Mouse (Mus musculus): Measurements from ENCODE around the gene Ttll1. TPM values are rescaled to one million over a fixed set of nuclear protein-coding genes. Genes with fewer than 3 reads are reported as not detected.

Gene Ttll1
- polyA plus RNA-seq, 1 experiment from 2014 or later, result 21.8 TPM

GRCm38 (mm10) chr15:83476593-83477273 lies 34.0 kb downstream of the Ttll1 start:
- no peaks in the 10 kb centered on the region for H3K36me3 ChIP-seq
- H3K9me3 ChIP-seq, result no peaks in the 10 kb centered on the region
- H3K4me2 ChIP-seq, result no peak overlapping the region
- H3K27ac ChIP-seq, result no peak overlapping the region
- no peak overlapping the region for H3K9ac ChIP-seq
- 80% methylated on average over 12 of the region's 12 CpGs for WGBS
- peaks cover 14% of the 10 kb centered on the region for H3K4me1 ChIP-seq
- ATAC-seq (ENCODE audit: insufficient number of reproducible peaks, insufficient read depth, low FRiP score, low TSS enrichment, low read depth), result no peak
- no peak overlapping the region for H3K4me3 ChIP-seq
- no peaks in the 10 kb centered on the region for H3K27me3 ChIP-seq

- Histone ChIP-seq H3K27ac (0 out of 2 replicates have a peak overlapping the region, but pooled peaks have one; percentile 5), H3K27me3 (no peaks in the 10 kb centered on the region), H3K9ac (no peak overlapping the region), H3K9me3 (no peaks in the 10 kb centered on the region), H3K4me2 (no peak overlapping the region), H3K4me1 (peaks cover 18% of the 10 kb centered on the region), H3K36me3 (no peaks in the 10 kb centered on the region), H3K4me3 (no peak overlapping the region)
- no peak for ATAC-seq (ENCODE audit: insufficient number of reproducible peaks, insufficient read depth, low FRiP score, low TSS enrichment, low read depth)
- 27% methylated on average over 5 of the region's 5 CpGs for WGBS
Measured at GRCm38 (mm10) chr15:83474466-83474836, 36.2 kb downstream of the Ttll1 start.

- no peak overlapping the region for H3K4me3 ChIP-seq
- H3K36me3 ChIP-seq, result no peaks in the 10 kb centered on the region
- peak; percentile 74; the same call in 1 of the 2 replicates for ATAC-seq (ENCODE audit: insufficient number of reproducible peaks, insufficient read depth, low FRiP score, low TSS enrichment, low read depth)
- WGBS, result 51% methylated on average over 10 of the region's 10 CpGs
- no peaks in the 10 kb centered on the region for H3K9me3 ChIP-seq
- H3K4me2 ChIP-seq, result no peak overlapping the region
- H3K27ac ChIP-seq, result peak overlapping the region; percentile 28; the same call in 1 of the 2 replicates
- no peaks in the 10 kb centered on the region for H3K27me3 ChIP-seq
- peaks cover 18% of the 10 kb centered on the region for H3K4me1 ChIP-seq
- H3K9ac ChIP-seq, result no peak overlapping the region
Measured at GRCm38 (mm10) chr15:83473832-83474465, 36.7 kb downstream of the Ttll1 start.

GRCm38 (mm10) chr15:83473251-83473650 lies 37.4 kb downstream of the Ttll1 start:
- H3K4me2 ChIP-seq, result no peak overlapping the region
- ATAC-seq (ENCODE audit: insufficient number of reproducible peaks, insufficient read depth, low FRiP score, low TSS enrichment, low read depth), result no peak
- WGBS, result 90% methylated on average over 1 of the region's 1 CpGs
- no peak overlapping the region for H3K27ac ChIP-seq
- no peak overlapping the region for H3K9ac ChIP-seq
- H3K4me3 ChIP-seq, result no peak overlapping the region
- H3K36me3 ChIP-seq, result no peaks in the 10 kb centered on the region
- H3K27me3 ChIP-seq, result no peaks in the 10 kb centered on the region
- no peaks in the 10 kb centered on the region for H3K9me3 ChIP-seq
- peaks cover 18% of the 10 kb centered on the region for H3K4me1 ChIP-seq

- H3K4me2 ChIP-seq, result no peak overlapping the region
- H3K36me3 ChIP-seq, result no peaks in the 10 kb centered on the region
- no peaks in the 10 kb centered on the region for H3K9me3 ChIP-seq
- no peak overlapping the region for H3K9ac ChIP-seq
- peaks cover 18% of the 10 kb centered on the region for H3K4me1 ChIP-seq
- ATAC-seq (ENCODE audit: insufficient number of reproducible peaks, insufficient read depth, low FRiP score, low TSS enrichment, low read depth), result no peak
- H3K27ac ChIP-seq, result no peak overlapping the region
- WGBS, result 56% methylated on average over 7 of the region's 7 CpGs
- H3K27me3 ChIP-seq, result no peaks in the 10 kb centered on the region
- H3K4me3 ChIP-seq, result no peak overlapping the region
Measured at GRCm38 (mm10) chr15:83471476-83471875, 39.2 kb downstream of the Ttll1 start.

GRCm38 (mm10) chr15:83470443-83470842 lies 40.2 kb downstream of the Ttll1 start:
- 80% methylated on average over 8 of the region's 8 CpGs for WGBS
- Histone ChIP-seq H3K4me3 (no peak overlapping the region), H3K27ac (no peak overlapping the region), H3K4me1 (peaks cover 18% of the 10 kb centered on the region), H3K4me2 (no peak overlapping the region), H3K9ac (no peak overlapping the region), H3K36me3 (no peaks in the 10 kb centered on the region), H3K9me3 (no peaks in the 10 kb centered on the region), H3K27me3 (no peaks in the 10 kb centered on the region)
- ATAC-seq (ENCODE audit: insufficient number of reproducible peaks, insufficient read depth, low FRiP score, low TSS enrichment, low read depth), result no peak

GRCm38 (mm10) chr15:83469279-83469821 lies 41.3 kb downstream of the Ttll1 start:
- no peaks in the 10 kb centered on the region for H3K9me3 ChIP-seq
- H3K27me3 ChIP-seq, result no peaks in the 10 kb centered on the region
- no peak overlapping the region for H3K27ac ChIP-seq
- no peak for ATAC-seq (ENCODE audit: insufficient number of reproducible peaks, insufficient read depth, low FRiP score, low TSS enrichment, low read depth)
- no peak overlapping the region for H3K9ac ChIP-seq
- H3K4me2 ChIP-seq, result no peak overlapping the region
- no peaks in the 10 kb centered on the region for H3K36me3 ChIP-seq
- WGBS, result 61% methylated on average over 6 of the region's 6 CpGs
- no peak overlapping the region for H3K4me3 ChIP-seq
- peaks cover 14% of the 10 kb centered on the region for H3K4me1 ChIP-seq

- no peak for ATAC-seq (ENCODE audit: insufficient number of reproducible peaks, insufficient read depth, low FRiP score, low TSS enrichment, low read depth)
- no peaks in the 10 kb centered on the region for H3K9me3 ChIP-seq
- peaks cover 22% of the 10 kb centered on the region for H3K4me1 ChIP-seq
- H3K27me3 ChIP-seq, result no peaks in the 10 kb centered on the region
- no peak overlapping the region for H3K4me3 ChIP-seq
- 84% methylated on average over 9 of the region's 9 CpGs for WGBS
- H3K4me2 ChIP-seq, result no peak overlapping the region
- no peak overlapping the region for H3K9ac ChIP-seq
- H3K36me3 ChIP-seq, result no peaks in the 10 kb centered on the region
- no peak overlapping the region for H3K27ac ChIP-seq
Measured at GRCm38 (mm10) chr15:83467232-83467966, 43.3 kb downstream of the Ttll1 start.

- Histone ChIP-seq H3K36me3 (no peaks in the 10 kb centered on the region), H3K9me3 (no peaks in the 10 kb centered on the region), H3K9ac (no peak overlapping the region), H3K27me3 (no peaks in the 10 kb centered on the region), H3K4me2 (no peak overlapping the region), H3K27ac (no peak overlapping the region), H3K4me3 (no peak overlapping the region), H3K4me1 (peaks cover 20% of the 10 kb centered on the region)
- ATAC-seq (ENCODE audit: insufficient number of reproducible peaks, insufficient read depth, low FRiP score, low TSS enrichment, low read depth), result no peak
- 80% methylated on average over 4 of the region's 4 CpGs for WGBS
Measured at GRCm38 (mm10) chr15:83466331-83466730, 44.4 kb downstream of the Ttll1 start.

GRCm38 (mm10) chr15:83464905-83465650 lies 45.6 kb downstream of the Ttll1 start:
- H3K4me1 ChIP-seq, result peaks cover 17% of the 10 kb centered on the region
- no peak overlapping the region for H3K27ac ChIP-seq
- WGBS, result 76% methylated on average over 19 of the region's 19 CpGs
- H3K9ac ChIP-seq, result no peak overlapping the region
- H3K4me2 ChIP-seq, result peak overlapping the region; percentile 93
- H3K4me3 ChIP-seq, result peak overlapping the region; percentile 73
- H3K27me3 ChIP-seq, result no peaks in the 10 kb centered on the region
- no peak for ATAC-seq (ENCODE audit: insufficient number of reproducible peaks, insufficient read depth, low FRiP score, low TSS enrichment, low read depth)
- H3K9me3 ChIP-seq, result no peaks in the 10 kb centered on the region
- no peaks in the 10 kb centered on the region for H3K36me3 ChIP-seq
